8 mouse cellular contexts compared by ENCODE assay signal in genomic region chr7:45127700-45128224, GRCm38 (mm10). TPM values are rescaled to one million over a fixed set of nuclear protein-coding genes. Genes with fewer than 3 reads are reported as not detected.
DNase-seq lines count a peak whose midpoint lies in the region; ATAC-seq and TF ChIP-seq lines count a peak whose summit lies in the region.

No protein-coding gene starts in this region.

- no peak for ATAC-seq in heart, embryonic 15.5 days (replicated peaks; ENCODE audit: insufficient number of reproducible peaks, insufficient read depth, low FRiP score, low read depth)
- no peak for ATAC-seq in forebrain, embryonic 14.5 days
- ATAC-seq in liver, embryonic 16.5 days (ENCODE audit: low read depth): no peak

- TF ChIP-seq POLR2A in ES-Bruce4 (IDR thresholded peaks at IDR 0.05; ENCODE audit: insufficient read depth, low read length): no peak

- no peaks in the 10 kb centered on the region for H3K27me3 ChIP-seq in heart, embryonic 15.5 days
- no peaks in the 10 kb centered on the region for H3K27me3 ChIP-seq in ES-Bruce4 (ENCODE audit: control insufficient read depth, insufficient read depth, low read length, poor library complexity, severe bottlenecking)
- H3K27me3 ChIP-seq in forebrain, embryonic 14.5 days (replicated peaks; ENCODE audit: control insufficient read depth, insufficient read depth, low read length): no peaks in the 10 kb centered on the region
- no peaks in the 10 kb centered on the region for H3K27me3 ChIP-seq in liver, embryonic 16.5 days (ENCODE audit: control insufficient read depth, insufficient read depth, low read depth, low read length)

- H3K4me3 ChIP-seq in heart, embryonic 15.5 days: peak overlapping the region; percentile 98
- peak overlapping the region; percentile 96 for H3K4me3 ChIP-seq in ES-Bruce4 (ENCODE audit: low read depth, low read length)
- peak overlapping the region; percentile 97 for H3K4me3 ChIP-seq in forebrain, embryonic 14.5 days (ENCODE audit: low read depth, low read length)
- peak overlapping the region; percentile 81 for H3K4me3 ChIP-seq in liver, embryonic 16.5 days (ENCODE audit: low read depth, low read length)

- DNase-seq in heart, adult 11 months: no peak
- no peak for DNase-seq in forebrain, embryonic 14.5 days (ENCODE audit: low spot score)
- DNase-seq in left cerebral cortex, postnatal 10 days (ENCODE audit: extremely low spot score in 1 of 2, low spot score in 2 of 2): no peak
- no peak for DNase-seq in spleen, adult 18-20 months
- no peak for DNase-seq in left cerebral cortex, adult 9 months (ENCODE audit: low spot score in 2 of 2)

- H3K9me3 ChIP-seq in heart, embryonic 15.5 days (replicated peaks): no peaks in the 10 kb centered on the region
- H3K9me3 ChIP-seq in ES-Bruce4 (replicated peaks; ENCODE audit: control insufficient read depth, insufficient read depth, low read length, poor library complexity, severe bottlenecking): no peaks in the 10 kb centered on the region
- H3K9me3 ChIP-seq in forebrain, embryonic 14.5 days (replicated peaks; ENCODE audit: control insufficient read depth, low read length): no peaks in the 10 kb centered on the region
- no peaks in the 10 kb centered on the region for H3K9me3 ChIP-seq in liver, embryonic 16.5 days (replicated peaks; ENCODE audit: control insufficient read depth, low read length)

- no peak for TF ChIP-seq CTCF in ES-Bruce4 (IDR thresholded peaks at IDR 0.05; ENCODE audit: low read depth, low read length)

- H3K27ac ChIP-seq in heart, embryonic 15.5 days: peak overlapping the region; percentile 90
- H3K27ac ChIP-seq in ES-Bruce4 (ENCODE audit: insufficient read depth, low read length): peak overlapping the region; percentile 96
- H3K27ac ChIP-seq in forebrain, embryonic 14.5 days (ENCODE audit: low read depth, low read length): peak overlapping the region; percentile 94
- peak overlapping the region; percentile 86 for H3K27ac ChIP-seq in liver, embryonic 16.5 days (ENCODE audit: low read length)

- peak overlapping the region; percentile 99 for H3K9ac ChIP-seq in heart, embryonic 15.5 days
- H3K9ac ChIP-seq in ES-Bruce4 (ENCODE audit: low read depth, poor library complexity, severe bottlenecking): peak overlapping the region; percentile 99
- peak overlapping the region; percentile 100 for H3K9ac ChIP-seq in forebrain, embryonic 14.5 days (ENCODE audit: low read length)
- H3K9ac ChIP-seq in liver, embryonic 16.5 days (ENCODE audit: low read depth, low read length): peak overlapping the region; percentile 87

- peaks cover 35% of the 10 kb centered on the region for H3K36me3 ChIP-seq in heart, embryonic 15.5 days
- peaks cover 40% of the 10 kb centered on the region for H3K36me3 ChIP-seq in ES-Bruce4 (ENCODE audit: control insufficient read depth, insufficient read depth, low read length, poor library complexity, severe bottlenecking)
- peaks cover 34% of the 10 kb centered on the region for H3K36me3 ChIP-seq in forebrain, embryonic 14.5 days (ENCODE audit: control insufficient read depth, insufficient read depth, low read length)
- peaks cover 23% of the 10 kb centered on the region for H3K36me3 ChIP-seq in liver, embryonic 16.5 days (ENCODE audit: control insufficient read depth, insufficient read depth)

- H3K4me2 ChIP-seq in heart, embryonic 15.5 days: peak overlapping the region; percentile 79
- H3K4me2 ChIP-seq in forebrain, embryonic 14.5 days (ENCODE audit: low read length): peak overlapping the region; percentile 94
- peak overlapping the region; percentile 84 for H3K4me2 ChIP-seq in liver, embryonic 16.5 days (ENCODE audit: low read depth, low read length)

- intact Hi-C loops in left cerebral cortex, postnatal 10 days (cut with DNase I): loop anchor here (5.0 kb wide), 1 partner anchor 45 kb away; no protein-coding TSS in a partner anchor

- under 1% methylated on average over 6 of the region's 6 CpGs for WGBS in heart, embryonic 15.5 days
- 2% methylated on average over 6 of the region's 6 CpGs for whole genome bisulfite sequencing in forebrain, embryonic 14.5 days
- 0% methylated on average over 6 of the region's 6 CpGs for WGBS in liver, embryonic 16.5 days (ENCODE audit: insufficient replicate concordance)

- peaks cover 44% of the 10 kb centered on the region for H3K4me1 ChIP-seq in heart, embryonic 15.5 days (replicated peaks)
- H3K4me1 ChIP-seq in ES-Bruce4 (ENCODE audit: control insufficient read depth, insufficient read depth, low read length): no peaks in the 10 kb centered on the region
- peaks cover 14% of the 10 kb centered on the region; the same call in 1 of the 2 replicates for H3K4me1 ChIP-seq in forebrain, embryonic 14.5 days (ENCODE audit: control insufficient read depth, insufficient read depth, low read length)
- peaks cover 41% of the 10 kb centered on the region for H3K4me1 ChIP-seq in liver, embryonic 16.5 days (ENCODE audit: control insufficient read depth, low read depth, low read length)

- TF ChIP-seq EP300 in ES-Bruce4 (IDR thresholded peaks at IDR 0.05; ENCODE audit: insufficient read depth, low read depth, low read length): no peak

RNA-seq across cellular contexts. Expression of gene Rpl13a, which starts 0.8 kb away (rescaled TPM):
- polyA plus RNA-seq in heart, embryonic 15.5 days (2015; fragmentation: Nextera tagmentation; extraction: Ambion mirVana): 697 and 762 TPM in 2 replicates
- 3,729 and 4,020 TPM in 2 replicates for polyA plus RNA-seq in ES-Bruce4 (2011; ENCODE audit: insufficient read depth, insufficient read length, low read depth, missing spikeins)
- polyA plus RNA-seq in forebrain, embryonic 14.5 days (2014; fragmentation: Nextera tagmentation; extraction: Ambion mirVana): 1,037 and 1,253 TPM in 2 replicates
- polyA plus RNA-seq in liver, embryonic 16.5 days (2015; fragmentation: Nextera tagmentation; extraction: Ambion mirVana): 558 and 645 TPM in 2 replicates
- 100 to 1,000 TPM; 739 TPM for total RNA-seq in left cerebral cortex, postnatal 10 days (2021)

RNA-seq across cellular contexts. Expression of gene Rps11, which starts 3.5 kb away (rescaled TPM):
- 794 and 808 TPM in 2 replicates for polyA plus RNA-seq in heart, embryonic 15.5 days (2015; fragmentation: Nextera tagmentation; extraction: Ambion mirVana)
- polyA plus RNA-seq in ES-Bruce4 (2011; ENCODE audit: insufficient read depth, insufficient read length, low read depth, missing spikeins): 2,753 and 2,969 TPM in 2 replicates
- 981 and 1,280 TPM in 2 replicates for polyA plus RNA-seq in forebrain, embryonic 14.5 days (2014; fragmentation: Nextera tagmentation; extraction: Ambion mirVana)
- polyA plus RNA-seq in liver, embryonic 16.5 days (2015; fragmentation: Nextera tagmentation; extraction: Ambion mirVana): 646 and 744 TPM in 2 replicates
- total RNA-seq in left cerebral cortex, postnatal 10 days (2021): 100 to 1,000 TPM; 482 to 530 TPM

RNA-seq across cellular contexts. Expression of gene Gm45713, which starts 8.3 kb away (rescaled TPM):
- polyA plus RNA-seq in heart, embryonic 15.5 days (2015; fragmentation: Nextera tagmentation; extraction: Ambion mirVana): 0.22 TPM in 1 of 2 replicates, not detected in the other
- polyA plus RNA-seq in ES-Bruce4 (2011; ENCODE audit: insufficient read depth, insufficient read length, low read depth, missing spikeins): not detected in 2 replicates
- 0.22 and 0.88 TPM in 2 replicates for polyA plus RNA-seq in forebrain, embryonic 14.5 days (2014; fragmentation: Nextera tagmentation; extraction: Ambion mirVana)
- 0.12 TPM in 1 of 2 replicates, not detected in the other for polyA plus RNA-seq in liver, embryonic 16.5 days (2015; fragmentation: Nextera tagmentation; extraction: Ambion mirVana)
- total RNA-seq in left cerebral cortex, postnatal 10 days (2021): not detected

RNA-seq across cellular contexts. Expression of gene Flt3l, which starts 8.5 kb away (rescaled TPM):
- polyA plus RNA-seq in heart, embryonic 15.5 days (2015; fragmentation: Nextera tagmentation; extraction: Ambion mirVana): 1.5 and 2.2 TPM in 2 replicates
- polyA plus RNA-seq in ES-Bruce4 (2011; ENCODE audit: insufficient read depth, insufficient read length, low read depth, missing spikeins): 3.0 and 3.7 TPM in 2 replicates
- polyA plus RNA-seq in forebrain, embryonic 14.5 days (2014; fragmentation: Nextera tagmentation; extraction: Ambion mirVana): 0.61 and 1.3 TPM in 2 replicates
- 3.0 and 3.1 TPM in 2 replicates for polyA plus RNA-seq in liver, embryonic 16.5 days (2015; fragmentation: Nextera tagmentation; extraction: Ambion mirVana)
- 1 to 10 TPM; 2.7 to 3.3 TPM for total RNA-seq in left cerebral cortex, postnatal 10 days (2021)

RNA-seq across cellular contexts. Expression of gene Fcgrt, which starts 24.1 kb away (rescaled TPM):
- polyA plus RNA-seq in heart, embryonic 15.5 days (2015; fragmentation: Nextera tagmentation; extraction: Ambion mirVana): 52.5 and 62.7 TPM in 2 replicates
- polyA plus RNA-seq in ES-Bruce4 (2011; ENCODE audit: insufficient read depth, insufficient read length, low read depth, missing spikeins): 2.0 and 2.5 TPM in 2 replicates
- 20.3 and 26.9 TPM in 2 replicates for polyA plus RNA-seq in forebrain, embryonic 14.5 days (2014; fragmentation: Nextera tagmentation; extraction: Ambion mirVana)
- 50.6 and 56.1 TPM in 2 replicates for polyA plus RNA-seq in liver, embryonic 16.5 days (2015; fragmentation: Nextera tagmentation; extraction: Ambion mirVana)
- total RNA-seq in left cerebral cortex, postnatal 10 days (2021): 10 to 100 TPM; 16.5 to 18.7 TPM
